Mouse (Mus musculus): ENCODE measurements around the gene Serpina3j.
"Not testable (repeated sequence)": the region's sequence is repeated elsewhere in the genome, so short reads cannot be mapped to it uniquely, and the experiment has no call there.

Gene Serpina3j

DNA sequence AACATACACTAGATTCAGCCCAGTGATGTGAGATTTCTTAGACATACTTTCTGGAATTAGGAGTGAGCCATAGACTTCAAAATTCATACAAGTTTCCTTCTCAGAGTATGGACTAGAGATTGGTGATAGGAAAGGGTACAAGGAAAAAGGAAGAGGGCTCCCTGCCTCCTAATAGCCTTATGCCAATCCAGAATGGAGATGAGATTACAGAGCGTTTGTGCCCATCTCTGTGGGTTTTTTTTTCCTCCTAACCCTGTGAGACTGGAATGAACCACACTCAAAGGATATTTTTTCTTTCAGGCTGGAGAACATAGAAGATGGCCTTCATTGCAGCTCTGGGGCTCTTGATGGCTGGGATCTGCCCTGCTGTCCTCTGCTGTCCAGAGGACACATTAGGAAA is at the start of gene Serpina3j:
TSS of gene Serpina3j (plus strand) at position 301 of the 400 bp plus-strand sequence.
- DNase-seq, result no peak

- no peak for DNase-seq
These were observed 48.0 kb upstream of the Serpina3j start for GRCm38 (mm10) chr12:104266374-104266773.

DNA sequence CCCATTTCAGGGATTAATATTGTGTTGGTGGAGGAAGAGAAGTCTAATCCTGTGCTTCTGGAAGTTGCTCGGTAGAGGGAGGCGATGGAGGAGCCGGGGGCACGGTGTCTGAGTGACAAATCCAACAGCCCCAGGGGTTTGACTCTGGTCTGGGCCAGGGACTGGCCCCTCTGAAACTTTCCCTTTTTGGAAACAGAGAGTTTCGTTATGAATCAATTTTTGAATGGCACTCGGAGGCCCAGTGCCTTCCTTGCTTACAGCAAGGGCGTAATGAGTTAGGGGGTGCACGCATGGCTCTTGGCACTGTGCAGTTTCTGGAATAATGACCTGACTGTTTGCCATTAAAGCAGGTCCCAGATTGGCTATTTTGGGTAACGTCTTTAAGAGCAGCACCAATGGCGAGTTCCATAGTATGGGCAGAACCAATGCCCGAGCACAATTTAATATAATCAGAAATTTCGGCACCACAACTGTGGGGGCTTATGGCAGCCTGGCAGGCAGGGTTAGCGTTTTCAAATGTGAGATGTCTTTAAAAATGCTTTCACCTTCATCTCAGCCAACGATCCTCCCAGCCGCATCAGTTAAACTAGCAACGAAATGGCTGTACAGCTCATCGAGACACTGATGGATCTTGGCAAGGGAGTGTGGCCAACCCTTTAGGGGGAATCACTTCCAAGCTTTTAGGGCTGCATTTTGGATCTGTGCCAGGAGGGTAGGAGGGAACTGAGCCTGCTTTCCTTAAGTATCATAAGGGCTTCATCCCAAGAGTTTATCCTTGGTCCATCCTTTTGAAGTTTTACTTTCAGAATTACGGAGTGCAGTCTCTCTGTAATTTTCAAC is 35.9 kb upstream of the Serpina3j start:
- no peak for DNase-seq

DNA sequence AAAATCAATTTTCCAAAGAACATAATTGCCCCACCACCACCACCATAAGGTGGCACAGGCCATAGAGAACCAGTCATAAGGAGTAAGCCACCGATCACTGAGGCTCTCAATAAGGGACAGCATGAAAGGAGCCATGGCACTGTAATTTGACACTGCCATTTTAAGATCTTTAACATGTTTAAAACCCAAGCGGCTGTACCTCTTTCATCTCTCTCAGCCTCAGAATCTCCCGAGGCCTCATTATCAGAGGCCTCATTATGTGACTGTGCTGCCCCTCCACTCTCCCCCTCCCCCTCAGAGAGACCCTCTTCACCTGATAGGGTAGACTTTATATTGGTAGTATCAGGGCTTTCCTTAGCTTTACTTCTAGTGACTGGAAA is 35.3 kb upstream of the Serpina3j start:
- DNase-seq, result no peak

DNA sequence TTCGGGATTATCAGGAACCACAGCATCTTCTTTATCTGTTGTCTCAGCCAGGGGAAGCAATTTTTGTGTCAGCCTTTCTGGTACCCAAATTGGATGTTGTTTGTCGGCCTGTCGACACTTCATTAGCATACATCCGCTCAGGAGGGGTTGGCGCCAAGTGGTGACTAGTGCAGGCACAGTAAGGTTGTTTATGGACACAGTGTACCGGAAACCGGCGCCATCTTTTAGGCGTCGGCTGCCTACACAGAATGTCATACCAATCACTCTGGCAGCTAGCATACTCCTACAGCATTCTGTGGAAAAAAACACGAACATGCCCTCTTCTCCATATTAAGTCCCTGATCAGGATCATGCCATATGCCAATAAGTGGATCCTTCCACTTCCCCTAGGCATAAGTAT is 31.0 kb upstream of the Serpina3j start:
- no peak for DNase-seq

DNA sequence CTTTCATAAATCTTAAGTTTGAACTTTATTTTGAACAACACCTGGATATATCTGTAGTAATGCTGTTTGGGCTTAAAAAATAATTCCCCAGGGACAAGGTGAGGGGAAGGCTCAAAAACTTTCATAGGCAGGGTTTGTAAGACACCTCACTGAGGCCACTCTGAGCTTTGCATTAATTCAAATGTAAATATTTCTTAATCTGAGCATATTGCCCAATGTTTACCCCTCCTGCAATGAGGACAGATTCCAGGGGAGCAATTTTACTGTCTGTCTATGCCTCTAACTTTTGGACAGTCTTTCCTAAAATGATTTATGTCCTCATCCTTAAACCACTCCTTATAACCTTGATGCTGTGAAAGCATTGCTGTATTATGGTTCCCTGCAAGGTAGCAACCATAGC is 26.0 kb upstream of the Serpina3j start:
- DNase-seq, result no peak

DNA sequence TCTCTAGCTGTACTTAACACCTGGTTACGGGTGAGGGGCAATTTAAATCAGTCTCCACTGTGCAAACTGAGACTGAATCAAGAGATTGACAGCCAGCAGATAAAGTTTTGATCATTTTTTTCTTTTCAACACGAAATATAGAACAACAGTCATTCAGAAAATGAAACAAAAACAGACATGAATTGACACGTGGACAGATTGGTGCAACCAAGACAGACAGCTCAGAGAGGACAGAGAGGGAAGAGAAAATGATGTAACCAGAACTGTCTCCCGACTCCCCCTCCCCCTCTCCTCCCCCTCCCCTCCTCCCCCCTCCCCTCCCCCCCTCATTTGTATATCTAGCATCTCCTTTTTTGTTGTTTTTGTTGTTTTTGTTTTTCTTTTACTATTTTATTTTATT is 24.5 kb upstream of the Serpina3j start:
- no peak for DNase-seq

GRCm38 (mm10) chr12:104293963-104294362 is 20.4 kb upstream of the Serpina3j start:
- no peak for DNase-seq

DNA sequence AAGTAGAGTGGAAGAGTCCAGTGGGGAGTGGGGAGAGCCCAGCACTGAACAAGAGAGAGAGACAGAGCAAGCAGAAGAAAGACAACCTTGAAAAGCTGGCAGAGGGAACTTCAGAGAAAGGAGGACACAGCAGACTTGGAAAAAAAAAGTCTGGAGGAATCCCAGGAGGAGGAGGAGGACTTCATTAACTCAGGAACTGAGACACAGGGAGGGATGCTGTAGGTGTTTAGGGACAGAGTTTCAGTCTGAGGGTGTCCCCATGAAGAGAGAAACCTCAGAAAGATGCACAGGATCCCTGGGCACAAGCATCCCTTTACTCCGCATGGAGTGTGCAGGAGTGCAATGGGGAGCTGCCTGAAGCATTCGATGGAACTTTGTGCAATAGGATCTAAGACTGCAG is 16.3 kb upstream of the Serpina3j start:
- DNase-seq, result no peak

DNA sequence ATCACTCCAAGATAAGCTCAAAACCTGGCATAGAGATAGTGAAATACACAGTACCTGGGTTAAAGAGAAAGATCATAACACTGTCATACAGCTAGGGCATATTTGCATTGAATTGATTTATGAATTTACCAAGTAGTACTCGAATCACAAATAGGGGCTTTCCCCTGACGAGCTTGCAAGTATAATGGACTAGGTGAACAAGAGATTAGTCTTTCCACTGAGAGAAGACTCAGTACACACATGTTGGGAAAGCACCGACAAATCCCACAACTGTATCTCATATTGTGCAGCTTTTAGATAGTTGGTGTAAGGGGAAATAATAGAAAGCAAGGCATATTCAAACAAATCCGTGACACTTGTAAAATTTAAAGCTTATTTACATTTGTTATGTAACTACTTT is 8.4 kb upstream of the Serpina3j start:
- DNase-seq, result no peak

DNA sequence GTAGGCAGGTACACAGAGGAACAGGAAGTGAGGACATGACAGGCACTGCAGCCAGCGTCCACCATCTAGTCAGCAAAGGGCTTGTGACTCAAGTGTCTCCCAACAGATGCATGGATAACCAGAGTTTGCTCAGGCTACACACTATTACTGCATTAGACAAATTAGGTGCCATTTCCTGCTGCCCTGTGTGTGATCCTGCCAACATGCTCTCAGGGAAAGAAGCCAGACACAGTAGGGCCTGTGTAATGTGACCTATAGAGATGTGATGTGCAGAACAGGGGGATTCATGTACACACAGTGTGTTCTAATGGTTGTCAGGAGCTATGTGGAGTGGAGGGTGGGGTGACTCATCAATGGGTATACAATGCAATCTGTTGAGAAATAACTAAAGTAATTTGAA is 8.1 kb downstream of the Serpina3j start:
- no peak for DNase-seq

DNA sequence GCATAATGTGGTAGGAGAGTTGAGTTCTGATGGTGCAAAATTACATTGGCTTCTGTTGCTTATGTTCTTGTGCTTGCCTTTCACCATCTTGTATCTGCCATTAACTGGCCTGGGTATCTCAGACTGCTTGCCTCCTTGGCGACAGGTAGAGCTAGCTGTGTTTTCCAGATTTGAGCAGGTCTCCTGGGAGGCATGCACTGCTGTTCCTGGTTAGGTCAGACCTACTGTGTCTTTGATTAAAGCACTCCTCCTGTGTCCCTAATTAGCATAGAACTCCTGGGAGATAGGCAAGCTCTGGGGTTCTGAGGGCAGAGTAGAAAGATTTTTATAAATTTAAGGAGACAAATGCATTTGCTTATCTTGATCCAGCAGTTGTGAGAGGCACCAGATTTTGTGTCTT is 17.3 kb downstream of the Serpina3j start:
- no peak for DNase-seq

- not testable (repeated sequence) for DNase-seq
These were observed 22.5 kb downstream of the Serpina3j start for GRCm38 (mm10) chr12:104336873-104337272.

DNA sequence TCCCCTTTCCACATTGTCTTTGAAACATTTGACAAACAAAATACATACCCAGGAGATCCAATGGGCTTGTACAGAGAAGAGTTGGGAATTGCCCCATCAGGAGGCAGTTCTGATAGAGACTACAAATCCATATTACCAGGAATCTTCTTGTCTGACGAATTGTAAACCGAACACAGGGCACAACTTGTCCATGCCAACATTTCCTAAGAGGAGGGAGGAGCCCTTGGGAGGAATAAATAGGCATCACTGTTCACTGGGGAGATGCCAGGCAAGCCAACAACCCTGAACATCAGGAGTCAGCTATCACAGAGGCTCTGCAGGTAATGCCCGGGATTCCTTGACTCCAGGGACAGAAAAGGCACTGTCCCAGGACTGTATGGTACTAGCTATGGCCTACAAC is 23.9 kb downstream of the Serpina3j start, which contains the start of the genes Serpina3k and Serpina3m:
TSS of gene Serpina3k (plus strand) at position 261 of the 400 bp plus-strand sequence.
TSS of gene Serpina3m (plus strand) at position 261 of the 400 bp plus-strand sequence.
- not testable (repeated sequence) for DNase-seq

- DNase-seq, result no peak
These were observed 24.4 kb downstream of the Serpina3j start for GRCm38 (mm10) chr12:104338705-104339104.

GRCm38 (mm10) chr12:104342489-104342888 is 28.1 kb downstream of the Serpina3j start:
- not testable (repeated sequence) for DNase-seq

GRCm38 (mm10) chr12:104345181-104345580 is 30.8 kb downstream of the Serpina3j start:
- DNase-seq, result no peak

- no peak for DNase-seq
These were observed 31.4 kb downstream of the Serpina3j start for GRCm38 (mm10) chr12:104345707-104346106.

GRCm38 (mm10) chr12:104347091-104347490 is 32.7 kb downstream of the Serpina3j start:
- no peak for DNase-seq

- DNase-seq, result peak; percentile 28
These were observed 37.5 kb downstream of the Serpina3j start for GRCm38 (mm10) chr12:104351812-104352211.

- no peak for DNase-seq
These were observed 41.7 kb downstream of the Serpina3j start for GRCm38 (mm10) chr12:104356006-104356405.

DNA sequence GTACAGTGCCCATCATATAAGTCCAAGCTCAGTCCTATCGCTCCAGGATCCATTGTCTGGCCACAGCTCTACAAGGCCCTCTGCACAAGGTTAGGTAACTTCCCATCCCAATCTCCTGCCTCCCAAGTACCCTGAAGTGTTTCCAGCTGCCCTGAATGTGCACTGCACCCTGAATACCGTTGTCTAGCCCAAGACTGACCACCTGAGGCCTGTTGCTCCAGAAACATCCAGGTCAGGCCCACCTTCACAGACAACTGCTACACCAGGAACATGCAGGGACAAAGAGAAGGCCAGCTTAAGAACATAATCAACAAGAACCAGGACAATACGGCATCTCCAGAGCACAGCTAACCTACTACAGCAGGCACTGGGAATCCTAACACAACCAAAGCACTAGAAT is 55.6 kb downstream of the Serpina3j start:
- DNase-seq, result no peak

Data from liver (tissue).